Mouse (Mus musculus): ENCODE data around the gene Adam23.

Gene Adam23

GRCm38 (mm10) chr1:63478946-63479345 lies 33.3 kb downstream of the Adam23 start:
- in situ Hi-C loops (cut with MboI), result no loop called here

GRCm38 (mm10) chr1:63484646-63485045 lies 39.0 kb downstream of the Adam23 start:
- in situ Hi-C loops (cut with MboI), result no loop called here

- in situ Hi-C loops (cut with MboI), result no loop called here
These were observed 41.0 kb downstream of the Adam23 start for GRCm38 (mm10) chr1:63486646-63487045.

- in situ Hi-C loops (cut with MboI), result no loop called here
These were observed 45.3 kb downstream of the Adam23 start for GRCm38 (mm10) chr1:63491001-63491400.

GRCm38 (mm10) chr1:63493325-63493724 lies 47.6 kb downstream of the Adam23 start:
- in situ Hi-C loops (cut with MboI), result no loop called here

- in situ Hi-C loops (cut with MboI), result no loop called here
These were observed 61.7 kb downstream of the Adam23 start for GRCm38 (mm10) chr1:63507386-63507785.

GRCm38 (mm10) chr1:63508801-63509200 lies 63.1 kb downstream of the Adam23 start:
- in situ Hi-C loops (cut with MboI), result no loop called here

GRCm38 (mm10) chr1:63511416-63511815 lies 65.7 kb downstream of the Adam23 start:
- in situ Hi-C loops (cut with MboI), result no loop called here

- in situ Hi-C loops (cut with MboI), result no loop called here
These were observed 72.1 kb downstream of the Adam23 start for GRCm38 (mm10) chr1:63517800-63518199.

GRCm38 (mm10) chr1:63518814-63519213 lies 73.1 kb downstream of the Adam23 start:
- in situ Hi-C loops (cut with MboI), result no loop called here

GRCm38 (mm10) chr1:63529901-63530300 lies 84.2 kb downstream of the Adam23 start:
- in situ Hi-C loops (cut with MboI), result no loop called here

- in situ Hi-C loops (cut with MboI), result no loop called here
These were observed 88.7 kb downstream of the Adam23 start for GRCm38 (mm10) chr1:63534271-63534827.

GRCm38 (mm10) chr1:63539884-63540613 lies 94.4 kb downstream of the Adam23 start:
- in situ Hi-C loops (cut with MboI), result no loop called here

- in situ Hi-C loops (cut with MboI), result no loop called here
These were observed 98.4 kb downstream of the Adam23 start for GRCm38 (mm10) chr1:63544122-63544521.

GRCm38 (mm10) chr1:63553039-63553438 lies 107.3 kb downstream of the Adam23 start:
- in situ Hi-C loops (cut with MboI), result no loop called here

GRCm38 (mm10) chr1:63561772-63562520 lies 116.3 kb downstream of the Adam23 start:
- in situ Hi-C loops (cut with MboI), result no loop called here

- in situ Hi-C loops (cut with MboI), result no loop called here
These were observed 118.2 kb downstream of the Adam23 start for GRCm38 (mm10) chr1:63563928-63564327.

- in situ Hi-C loops (cut with MboI), result no loop called here
These were observed 120.8 kb downstream of the Adam23 start for GRCm38 (mm10) chr1:63566501-63566900.

GRCm38 (mm10) chr1:63567031-63567430 lies 121.3 kb downstream of the Adam23 start:
- in situ Hi-C loops (cut with MboI), result no loop called here

- in situ Hi-C loops (cut with MboI), result no loop called here
These were observed 126.5 kb downstream of the Adam23 start for GRCm38 (mm10) chr1:63572229-63572628.

- in situ Hi-C loops (cut with MboI), result no loop called here
These were observed 127.7 kb downstream of the Adam23 start for GRCm38 (mm10) chr1:63573432-63573831.

- in situ Hi-C loops (cut with MboI), result no loop called here
These were observed 128.3 kb downstream of the Adam23 start for GRCm38 (mm10) chr1:63573864-63574611.

All from mature B cell (primary cell).